Mouse (Mus musculus) erythroblast, embryonic 14.5 days (primary cell): ENCODE measurements around the gene Ndufb3.

Experiments used
- GATA1 ChIP-seq: IDR thresholded peaks from 2 replicates; pipeline ENCODE4 v1.6.1; 2012; ENCODE audit warnings: low read length, inconsistent platforms, mixed read lengths
- TAL1 ChIP-seq: IDR thresholded peaks from 3 replicates; pipeline ENCODE4 v1.6.1; 2012; ENCODE audit warnings: low read length, inconsistent platforms, mixed read lengths

DNA sequence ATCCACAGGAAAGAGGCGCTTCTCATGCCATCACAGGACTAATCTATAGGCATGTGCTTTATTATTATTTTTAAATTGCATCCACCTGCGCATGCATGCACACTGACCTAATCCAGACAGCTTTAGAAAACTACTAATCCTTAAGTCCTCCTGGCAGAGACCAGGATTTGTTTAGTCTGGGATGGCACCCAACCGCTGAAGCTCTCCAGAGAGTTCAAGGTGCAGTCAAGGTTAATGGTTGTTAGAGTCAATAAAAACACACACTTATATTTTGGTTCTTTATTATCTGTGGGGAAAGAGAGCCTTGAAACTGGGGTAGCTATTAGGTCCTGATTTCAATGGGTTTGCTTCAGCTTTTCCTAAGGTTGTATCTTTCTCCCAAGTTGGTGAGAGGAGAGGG is 35.1 kb downstream of the Ndufb3 start:
- TF ChIP-seq TAL1 = no peak
- TF ChIP-seq GATA1 = no peak
